Mouse (Mus musculus) frontal cortex, postnatal 36 days (tissue): ENCODE measurements around the gene E2f2.

Experiments
- DNase-seq, 2 experiments: peaks; one replicate each; pipeline ENCODE4 v3.0.0; 2022; ENCODE audit warnings: low spot score in 2 of 2

Gene E2f2

GRCm38 (mm10) chr4:136199562-136200292 is 27.5 kb downstream of the E2f2 start:
- peak in 1 of 2 experiments; percentile 34 for DNase-seq

GRCm38 (mm10) chr4:136202509-136202908 is 30.3 kb downstream of the E2f2 start:
- DNase-seq = peak; percentile 53 to 57

GRCm38 (mm10) chr4:136204775-136205174 is 32.6 kb downstream of the E2f2 start:
- DNase-seq = no peak

GRCm38 (mm10) chr4:136206033-136206893 is 34.1 kb downstream of the E2f2 start, which contains the start of gene Asap3:
Gene Asap3 (plus strand): TSS chr4:136206365.
- DNase-seq = peak; percentile 75 to 79

- no peak for DNase-seq
These were observed 34.7 kb downstream of the E2f2 start for GRCm38 (mm10) chr4:136206943-136207342.

GRCm38 (mm10) chr4:136210931-136211330 is 38.7 kb downstream of the E2f2 start:
- no peak for DNase-seq

- DNase-seq = no peak
These were observed 41.4 kb downstream of the E2f2 start for GRCm38 (mm10) chr4:136213629-136214028.

- DNase-seq = no peak
These were observed 42.6 kb downstream of the E2f2 start for GRCm38 (mm10) chr4:136214828-136215227.

GRCm38 (mm10) chr4:136215576-136215975 is 43.4 kb downstream of the E2f2 start:
- no peak for DNase-seq

- DNase-seq = no peak
These were observed 44.9 kb downstream of the E2f2 start for GRCm38 (mm10) chr4:136217063-136217462.

GRCm38 (mm10) chr4:136218595-136219214 is 46.5 kb downstream of the E2f2 start:
- DNase-seq = no peak

- no peak for DNase-seq
These were observed 48.1 kb downstream of the E2f2 start for GRCm38 (mm10) chr4:136220133-136220775.

- DNase-seq = peak in 1 of 2 experiments; percentile 18
These were observed 51.5 kb downstream of the E2f2 start for GRCm38 (mm10) chr4:136223549-136224239.

- no peak for DNase-seq
These were observed 52.0 kb downstream of the E2f2 start for GRCm38 (mm10) chr4:136224240-136224559.

GRCm38 (mm10) chr4:136224677-136225460 is 52.7 kb downstream of the E2f2 start:
- no peak for DNase-seq

GRCm38 (mm10) chr4:136227408-136227807 is 55.2 kb downstream of the E2f2 start:
- no peak for DNase-seq

GRCm38 (mm10) chr4:136228640-136229039 is 56.4 kb downstream of the E2f2 start:
- no peak for DNase-seq

GRCm38 (mm10) chr4:136238669-136239068 is 66.5 kb downstream of the E2f2 start:
- DNase-seq = no peak

- no peak for DNase-seq
These were observed 66.9 kb downstream of the E2f2 start for GRCm38 (mm10) chr4:136239111-136239510.

- peak; percentile 79 to 86 for DNase-seq
These were observed 67.4 kb downstream of the E2f2 start for GRCm38 (mm10) chr4:136239622-136240021.

- DNase-seq = no peak
These were observed 67.9 kb downstream of the E2f2 start for GRCm38 (mm10) chr4:136240123-136240522.
